Mouse (Mus musculus): Measurements from ENCODE around the gene Mrpl38.

GRCm38 (mm10) chr11:116149341-116149740 lies 10.7 kb upstream of the Mrpl38 start:
- TF ChIP-seq CTCF (IDR thresholded peaks at IDR 0.05; ENCODE audit: borderline replicate concordance, insufficient read depth, low read length) (no peak), POLR2A (IDR thresholded peaks at IDR 0.05; ENCODE audit: low read depth, low read length) (no peak)
